In genomic region chr16:37754483-37754882, GRCm38 (mm10) we compare ENCODE assay signal across 12 mouse cellular contexts. TPM values are rescaled to one million over a fixed set of nuclear protein-coding genes. Genes with fewer than 3 reads are reported as not detected.
A peak's percentile ranks its signal among the peaks of the same experiment; 100 is the strongest.
DNase-seq lines count a peak whose midpoint lies in the region; ATAC-seq and TF ChIP-seq lines count a peak whose summit lies in the region.
"Had no signal": no experiment of that assay in that cellular context is flagged by ENCODE, and none has a peak within 500 bp of the region (broad histone marks: within the 10 kb centered on the region; RNA-seq: fewer than 3 reads in every experiment).

No protein-coding gene starts in this region.

- no peak for TF ChIP-seq CTCF in liver, postnatal 0 days (IDR thresholded peaks at IDR 0.05; ENCODE audit: low read depth)

- no peaks in the 10 kb centered on the region for H3K36me3 ChIP-seq in liver, embryonic 16.5 days (ENCODE audit: control insufficient read depth, insufficient read depth)
- no peaks in the 10 kb centered on the region for H3K36me3 ChIP-seq in liver, embryonic 12.5 days
- H3K36me3 ChIP-seq in liver, postnatal 0 days (replicated peaks; ENCODE audit: insufficient read depth, low read length): no peaks in the 10 kb centered on the region
- H3K36me3 ChIP-seq in forebrain, embryonic 13.5 days (ENCODE audit: poor library complexity, severe bottlenecking): no peaks in the 10 kb centered on the region
- H3K36me3 ChIP-seq: limb, embryonic 12.5 days; midbrain, embryonic 10.5 days had no signal

- 0 out of 2 replicates have a peak, but pooled peaks have one; percentile 45 for ATAC-seq in liver, embryonic 16.5 days (ENCODE audit: low read depth)
- ATAC-seq in liver, embryonic 12.5 days: no peak
- peak; percentile 47 for ATAC-seq in liver, postnatal 0 days
- ATAC-seq in forebrain, embryonic 13.5 days: no peak

- TF ChIP-seq EP300 in liver, postnatal 0 days (IDR thresholded peaks at IDR 0.05; ENCODE audit: low read depth): no peak

- no peak overlapping the region for H3K9ac ChIP-seq in liver, embryonic 16.5 days (ENCODE audit: low read depth, low read length)
- no peak overlapping the region for H3K9ac ChIP-seq in liver, embryonic 12.5 days
- no peak overlapping the region for H3K9ac ChIP-seq in liver, postnatal 0 days (replicated peaks)
- H3K9ac ChIP-seq in forebrain, embryonic 13.5 days: no peak overlapping the region
- H3K9ac ChIP-seq: limb, embryonic 12.5 days had no signal

- H3K27ac ChIP-seq in liver, embryonic 16.5 days (ENCODE audit: low read length): no peak overlapping the region
- H3K27ac ChIP-seq in liver, embryonic 12.5 days: no peak overlapping the region
- no peak overlapping the region for H3K27ac ChIP-seq in liver, postnatal 0 days (ENCODE audit: low read depth)
- H3K27ac ChIP-seq in forebrain, embryonic 13.5 days: no peak overlapping the region
- H3K27ac ChIP-seq: limb, embryonic 12.5 days had no signal

- no peaks in the 10 kb centered on the region for H3K27me3 ChIP-seq in liver, embryonic 16.5 days (ENCODE audit: control insufficient read depth, insufficient read depth, low read depth, low read length)
- H3K27me3 ChIP-seq in liver, embryonic 12.5 days (replicated peaks): no peaks in the 10 kb centered on the region
- no peaks in the 10 kb centered on the region for H3K27me3 ChIP-seq in liver, postnatal 0 days (ENCODE audit: insufficient read depth, low read length)
- H3K27me3 ChIP-seq in forebrain, embryonic 13.5 days: no peaks in the 10 kb centered on the region
- H3K27me3 ChIP-seq: CH12.LX; limb, embryonic 12.5 days had no signal

- 45% methylated on average over 4 of the region's 4 CpGs for WGBS in liver, embryonic 16.5 days (ENCODE audit: insufficient replicate concordance)
- 26% methylated on average over 4 of the region's 4 CpGs for WGBS in liver, embryonic 12.5 days (ENCODE audit: insufficient replicate concordance)
- 33% methylated on average over 4 of the region's 4 CpGs for WGBS in liver, postnatal 0 days (ENCODE audit: insufficient replicate concordance)
- 68% methylated on average over 4 of the region's 4 CpGs for WGBS in forebrain, embryonic 13.5 days

- H3K9me3 ChIP-seq in liver, embryonic 16.5 days (replicated peaks; ENCODE audit: control insufficient read depth, low read length): no peaks in the 10 kb centered on the region
- no peaks in the 10 kb centered on the region for H3K9me3 ChIP-seq in liver, embryonic 12.5 days (replicated peaks)
- no peaks in the 10 kb centered on the region for H3K9me3 ChIP-seq in liver, postnatal 0 days (ENCODE audit: low read length)
- no peaks in the 10 kb centered on the region for H3K9me3 ChIP-seq in forebrain, embryonic 13.5 days (replicated peaks)
- H3K9me3 ChIP-seq: limb, embryonic 12.5 days; midbrain, embryonic 10.5 days had no signal

- no peak overlapping the region for H3K4me2 ChIP-seq in liver, embryonic 16.5 days (ENCODE audit: low read depth, low read length)
- no peak overlapping the region for H3K4me2 ChIP-seq in liver, embryonic 12.5 days
- no peak overlapping the region for H3K4me2 ChIP-seq in liver, postnatal 0 days (ENCODE audit: low read depth, low read length)
- H3K4me2 ChIP-seq in forebrain, embryonic 13.5 days: no peak overlapping the region
- H3K4me2 ChIP-seq: limb, embryonic 12.5 days had no signal

- H3K4me1 ChIP-seq in liver, embryonic 16.5 days (ENCODE audit: control insufficient read depth, low read depth, low read length): no peaks in the 10 kb centered on the region
- peaks cover 18% of the 10 kb centered on the region for H3K4me1 ChIP-seq in liver, embryonic 12.5 days
- no peaks in the 10 kb centered on the region for H3K4me1 ChIP-seq in liver, postnatal 0 days (ENCODE audit: insufficient read depth)
- H3K4me1 ChIP-seq in forebrain, embryonic 13.5 days: peaks cover 5% of the 10 kb centered on the region; the same call in 1 of the 2 replicates

- no peak overlapping the region for H3K4me3 ChIP-seq in liver, embryonic 16.5 days (ENCODE audit: low read depth, low read length)
- no peak overlapping the region for H3K4me3 ChIP-seq in liver, embryonic 12.5 days
- no peak overlapping the region for H3K4me3 ChIP-seq in liver, postnatal 0 days (ENCODE audit: low read depth, low read length)
- no peak overlapping the region for H3K4me3 ChIP-seq in forebrain, embryonic 13.5 days
- H3K4me3 ChIP-seq: limb, embryonic 12.5 days; midbrain, embryonic 10.5 days had no signal

- DNase-seq in heart, adult 9 months (ENCODE audit: low spot score in 2 of 2): peak; percentile 46 to 71
- peak; percentile 52 for DNase-seq in heart, postnatal 4 days
- DNase-seq in liver, postnatal 0 days: no peak
- DNase-seq in cerebellum, postnatal 4 days (ENCODE audit: low spot score in 2 of 2): no peak
- no peak for DNase-seq in frontal cortex, postnatal 36 days (ENCODE audit: low spot score in 2 of 2)
- DNase-seq: cerebellum, postnatal 25 days had no signal

RNA-seq across cellular contexts. Expression of gene Fstl1, which starts 22.2 kb away (rescaled TPM):
- 18.1 and 21.5 TPM in 2 replicates for polyA plus RNA-seq in liver, embryonic 16.5 days (2015; fragmentation: Nextera tagmentation; extraction: Ambion mirVana)
- 44.7 and 54.2 TPM in 2 replicates for polyA plus RNA-seq in liver, embryonic 12.5 days (2016; fragmentation: Nextera tagmentation; extraction: Ambion mirVana)
- total RNA-seq in heart, postnatal 4 days (2021): 100 to 1,000 TPM; 457 to 460 TPM
- polyA plus RNA-seq in liver, postnatal 0 days (2015; fragmentation: Nextera tagmentation; extraction: Ambion mirVana): 14.9 and 15.5 TPM in 2 replicates
- polyA plus RNA-seq in forebrain, embryonic 13.5 days (2015; fragmentation: Nextera tagmentation; extraction: Ambion mirVana): 81.8 and 82.7 TPM in 2 replicates

Comparison
In these comparisons a context has a peak if more than half of its experiments do, and no peak if none do; other contexts are left out.
1. ATAC-seq: peak in liver, embryonic 16.5 days (single experiment) and liver, postnatal 0 days (single experiment); none in liver, embryonic 12.5 days (single experiment) and forebrain, embryonic 13.5 days (single experiment).
2. DNase-seq: peak in heart, adult 9 months (2 of 2) and heart, postnatal 4 days (single experiment); none in liver, postnatal 0 days (single experiment), cerebellum, postnatal 4 days (0 of 2) and frontal cortex, postnatal 36 days (0 of 2).